Mouse (Mus musculus): ENCODE measurements around the gene Tlr11. TPM values are rescaled to one million over a fixed set of nuclear protein-coding genes. Genes with fewer than 3 reads are reported as not detected.

Gene Tlr11
- polyA plus RNA-seq (2015; fragmentation: Nextera tagmentation; extraction: Ambion mirVana) = not detected in 2 replicates

DNA sequence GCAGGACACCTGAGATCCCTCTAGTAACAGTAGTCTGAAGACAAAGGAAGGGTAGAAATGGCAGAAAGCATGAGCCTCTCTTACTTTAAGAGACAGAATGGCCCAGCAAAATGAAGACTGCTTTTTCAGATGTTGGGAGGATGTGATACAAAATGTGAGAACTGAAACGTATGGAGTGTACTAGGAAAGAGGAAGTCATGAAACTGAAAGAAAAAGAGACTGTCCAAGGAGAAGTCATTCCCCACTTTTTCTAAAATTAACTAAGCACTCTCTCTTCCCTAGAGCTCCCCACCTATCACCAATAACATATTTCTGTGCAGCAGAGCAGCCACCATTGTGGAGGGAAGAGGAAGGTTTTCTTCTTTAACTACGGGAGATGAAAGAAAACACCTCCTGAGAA is at the start of gene Tlr11:
Tlr11 (plus strand) TSS at position 322 of the 400 bp plus-strand sequence.
- Histone ChIP-seq H3K27me3 (ENCODE audit: insufficient read depth, low read length) (no peaks in the 10 kb centered on the region), H3K4me2 (replicated peaks; ENCODE audit: low read depth, low read length) (no peak within 1 kb of the TSS), H3K27ac (ENCODE audit: low read length) (no peak within 1 kb of the TSS), H3K9me3 (ENCODE audit: low read length) (no peaks in the 10 kb centered on the region), H3K4me1 (ENCODE audit: insufficient read depth, low read length) (no peaks in the 10 kb centered on the region), H3K4me3 (ENCODE audit: low read length) (no peak within 1 kb of the TSS), H3K36me3 (ENCODE audit: insufficient read depth, low read length) (no peaks in the 10 kb centered on the region), H3K9ac (replicated peaks; ENCODE audit: low read length) (no peak within 1 kb of the TSS)
- ATAC-seq (ENCODE audit: low FRiP score, low TSS enrichment) = no peak
- 79% methylated on average over 2 of the region's 2 CpGs for WGBS

- H3K27me3 ChIP-seq (ENCODE audit: insufficient read depth, low read length) = no peaks in the 10 kb centered on the region
- no peak for ATAC-seq (ENCODE audit: low FRiP score, low TSS enrichment)
- H3K9ac ChIP-seq (replicated peaks; ENCODE audit: low read length) = no peak within 1 kb of the TSS
- no peaks in the 10 kb centered on the region for H3K4me1 ChIP-seq (ENCODE audit: insufficient read depth, low read length)
- no peak within 1 kb of the TSS for H3K27ac ChIP-seq (ENCODE audit: low read length)
- no peaks in the 10 kb centered on the region for H3K9me3 ChIP-seq (ENCODE audit: low read length)
- H3K4me2 ChIP-seq (replicated peaks; ENCODE audit: low read depth, low read length) = no peak within 1 kb of the TSS
- 73% methylated on average over 1 of the region's 1 CpGs for WGBS
- no peaks in the 10 kb centered on the region for H3K36me3 ChIP-seq (ENCODE audit: insufficient read depth, low read length)
- no peak within 1 kb of the TSS for H3K4me3 ChIP-seq (ENCODE audit: low read length)
These were observed 31.1 kb upstream of the Tlr11 start, which contains the start of gene Olfr734 for GRCm38 (mm10) chr14:50326661-50327060. Gene Olfr734 (minus strand): TSS chr14:50326761.

- Histone ChIP-seq H3K9ac (replicated peaks; ENCODE audit: low read length) (no peak within 1 kb of the TSS), H3K4me2 (replicated peaks; ENCODE audit: low read depth, low read length) (no peak within 1 kb of the TSS), H3K4me3 (ENCODE audit: low read length) (no peak within 1 kb of the TSS), H3K36me3 (ENCODE audit: insufficient read depth, low read length) (no peaks in the 10 kb centered on the region), H3K27me3 (ENCODE audit: insufficient read depth, low read length) (no peaks in the 10 kb centered on the region), H3K9me3 (ENCODE audit: low read length) (0 out of 2 replicates have a peak, but pooled peaks cover 3% of the 10 kb centered on the region), H3K27ac (ENCODE audit: low read length) (no peak within 1 kb of the TSS), H3K4me1 (ENCODE audit: insufficient read depth, low read length) (no peaks in the 10 kb centered on the region)
- 73% methylated on average over 2 of the region's 2 CpGs for WGBS
- no peak for ATAC-seq (ENCODE audit: low FRiP score, low TSS enrichment)
These were observed 8.9 kb upstream of the Tlr11 start, which contains the start of gene Olfr735 for GRCm38 (mm10) chr14:50348796-50349195. Gene Olfr735 (minus strand): TSS chr14:50348872.

GRCm38 (mm10) chr14:50352438-50352837 is 5.3 kb upstream of the Tlr11 start:
- WGBS = 50% methylated on average over 3 of the region's 3 CpGs
- ATAC-seq (ENCODE audit: low FRiP score, low TSS enrichment) = no peak
- no peaks in the 10 kb centered on the region for H3K27me3 ChIP-seq (ENCODE audit: insufficient read depth, low read length)

GRCm38 (mm10) chr14:50356725-50357124 is 989 bp upstream of the Tlr11 start:
- Histone ChIP-seq H3K9ac (replicated peaks; ENCODE audit: low read length) (no peak overlapping the region), H3K4me1 (ENCODE audit: insufficient read depth, low read length) (no peaks in the 10 kb centered on the region), H3K27me3 (ENCODE audit: insufficient read depth, low read length) (no peaks in the 10 kb centered on the region), H3K9me3 (ENCODE audit: low read length) (no peaks in the 10 kb centered on the region), H3K36me3 (ENCODE audit: insufficient read depth, low read length) (no peaks in the 10 kb centered on the region), H3K4me2 (replicated peaks; ENCODE audit: low read depth, low read length) (no peak overlapping the region), H3K4me3 (ENCODE audit: low read length) (no peak overlapping the region), H3K27ac (ENCODE audit: low read length) (no peak overlapping the region)
- WGBS = 93% methylated on average over 2 of the region's 2 CpGs
- ATAC-seq (ENCODE audit: low FRiP score, low TSS enrichment) = no peak

More at GRCm38 (mm10) chr14:50352438-50352837, 5.3 kb upstream of the Tlr11 start:
- no peaks in the 10 kb centered on the region for H3K9me3 ChIP-seq (ENCODE audit: low read length)
- no peaks in the 10 kb centered on the region for H3K36me3 ChIP-seq (ENCODE audit: insufficient read depth, low read length)
- no peak overlapping the region for H3K4me3 ChIP-seq (ENCODE audit: low read length)
- no peak overlapping the region for H3K9ac ChIP-seq (replicated peaks; ENCODE audit: low read length)
- no peak overlapping the region for H3K27ac ChIP-seq (ENCODE audit: low read length)
- no peaks in the 10 kb centered on the region for H3K4me1 ChIP-seq (ENCODE audit: insufficient read depth, low read length)
- H3K4me2 ChIP-seq (replicated peaks; ENCODE audit: low read depth, low read length) = no peak overlapping the region

GRCm38 (mm10) chr14:50360480-50360879 is 2.8 kb downstream of the Tlr11 start:
- H3K36me3 ChIP-seq (ENCODE audit: insufficient read depth, low read length) = no peaks in the 10 kb centered on the region
- no peak overlapping the region for H3K4me2 ChIP-seq (replicated peaks; ENCODE audit: low read depth, low read length)
- no peak for ATAC-seq (ENCODE audit: low FRiP score, low TSS enrichment)
- H3K27me3 ChIP-seq (ENCODE audit: insufficient read depth, low read length) = no peaks in the 10 kb centered on the region
- H3K27ac ChIP-seq (ENCODE audit: low read length) = no peak overlapping the region
- no peaks in the 10 kb centered on the region for H3K4me1 ChIP-seq (ENCODE audit: insufficient read depth, low read length)
- no peak overlapping the region for H3K4me3 ChIP-seq (ENCODE audit: low read length)
- 87% methylated on average over 3 of the region's 3 CpGs for WGBS
- H3K9me3 ChIP-seq (ENCODE audit: low read length) = no peaks in the 10 kb centered on the region
- H3K9ac ChIP-seq (replicated peaks; ENCODE audit: low read length) = no peak overlapping the region

GRCm38 (mm10) chr14:50363561-50363960 is 5.8 kb downstream of the Tlr11 start:
- no peaks in the 10 kb centered on the region for H3K4me1 ChIP-seq (ENCODE audit: insufficient read depth, low read length)
- H3K36me3 ChIP-seq (ENCODE audit: insufficient read depth, low read length) = no peaks in the 10 kb centered on the region
- H3K27ac ChIP-seq (ENCODE audit: low read length) = no peak overlapping the region
- no peaks in the 10 kb centered on the region for H3K9me3 ChIP-seq (ENCODE audit: low read length)
- ATAC-seq (ENCODE audit: low FRiP score, low TSS enrichment) = no peak
- H3K4me2 ChIP-seq (replicated peaks; ENCODE audit: low read depth, low read length) = no peak overlapping the region
- no peak overlapping the region for H3K9ac ChIP-seq (replicated peaks; ENCODE audit: low read length)
- H3K27me3 ChIP-seq (ENCODE audit: insufficient read depth, low read length) = no peaks in the 10 kb centered on the region
- whole genome bisulfite sequencing = 82% methylated on average over 2 of the region's 2 CpGs
- no peak overlapping the region for H3K4me3 ChIP-seq (ENCODE audit: low read length)

DNA sequence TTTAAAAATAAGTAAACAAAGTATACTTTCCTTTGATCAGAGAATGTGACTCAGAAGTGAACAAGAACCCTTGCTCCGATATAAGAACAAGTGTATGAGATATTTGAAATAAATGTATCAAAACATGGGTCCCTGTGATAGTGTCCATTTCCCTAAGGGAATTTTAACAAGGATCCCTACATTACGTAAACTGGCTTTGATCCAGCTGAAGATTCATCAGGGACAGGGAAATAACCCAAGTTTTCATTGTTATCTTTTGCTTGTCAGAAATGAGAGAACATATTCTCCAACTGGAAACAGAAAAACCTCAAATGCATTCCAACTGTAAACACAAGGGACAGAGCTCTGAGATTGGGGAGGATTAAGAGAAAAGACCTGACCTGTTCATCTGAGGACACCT is 23.1 kb downstream of the Tlr11 start, which contains the start of gene Olfr736:
Olfr736 (plus strand) TSS at position 301 of the 400 bp plus-strand sequence.
- H3K36me3 ChIP-seq (ENCODE audit: insufficient read depth, low read length) = no peaks in the 10 kb centered on the region
- H3K4me3 ChIP-seq (ENCODE audit: low read length) = no peak within 1 kb of the TSS
- no peaks in the 10 kb centered on the region for H3K27me3 ChIP-seq (ENCODE audit: insufficient read depth, low read length)
- no peak within 1 kb of the TSS for H3K4me2 ChIP-seq (replicated peaks; ENCODE audit: low read depth, low read length)
- no peaks in the 10 kb centered on the region for H3K9me3 ChIP-seq (ENCODE audit: low read length)
- WGBS = 83% methylated on average over 2 of the region's 2 CpGs
- H3K9ac ChIP-seq (replicated peaks; ENCODE audit: low read length) = no peak within 1 kb of the TSS
- no peak within 1 kb of the TSS for H3K27ac ChIP-seq (ENCODE audit: low read length)
- no peak for ATAC-seq (ENCODE audit: low FRiP score, low TSS enrichment)
- no peaks in the 10 kb centered on the region for H3K4me1 ChIP-seq (ENCODE audit: insufficient read depth, low read length)

- no peaks in the 10 kb centered on the region for H3K36me3 ChIP-seq (ENCODE audit: insufficient read depth, low read length)
- no peaks in the 10 kb centered on the region for H3K27me3 ChIP-seq (ENCODE audit: insufficient read depth, low read length)
- H3K4me2 ChIP-seq (replicated peaks; ENCODE audit: low read depth, low read length) = no peak within 1 kb of the TSS
- no peak within 1 kb of the TSS for H3K4me3 ChIP-seq (ENCODE audit: low read length)
- H3K4me1 ChIP-seq (ENCODE audit: insufficient read depth, low read length) = no peaks in the 10 kb centered on the region
- no peaks in the 10 kb centered on the region for H3K9me3 ChIP-seq (ENCODE audit: low read length)
- no peak within 1 kb of the TSS for H3K9ac ChIP-seq (replicated peaks; ENCODE audit: low read length)
- WGBS = 83% methylated on average over 1 of the region's 1 CpGs
- no peak within 1 kb of the TSS for H3K27ac ChIP-seq (ENCODE audit: low read length)
- ATAC-seq (ENCODE audit: low FRiP score, low TSS enrichment) = no peak
These were observed 49.6 kb downstream of the Tlr11 start, which contains the start of gene Olfr738 for GRCm38 (mm10) chr14:50407268-50407667. Gene Olfr738 (plus strand): TSS chr14:50407568.
